Mouse (Mus musculus) left cerebral cortex, postnatal 36 days (tissue): Measurements from ENCODE around the gene Rbms1. TPM values are rescaled to one million over a fixed set of nuclear protein-coding genes. Genes with fewer than 3 reads are reported as not detected.
A peak's percentile ranks its signal among the peaks of the same experiment; 100 is the strongest.

Experiments used
- DNase-seq, 2 experiments: peaks; one replicate each; pipeline ENCODE4 v3.0.0; 2021 to 2022; ENCODE audit warnings: low spot score in 2 of 2, mixed read lengths in 1 of 2
- intact Hi-C: fragments of 180-260 bp; cut with DNase I; formaldehyde crosslinking; loops from one replicate; pipeline ENCODE4 v1.15.1; 2025
- total RNA-seq, 2 experiments: library from RNA; stranded (reverse); gene quantifications; 2 replicates each; pipeline ENCODE4 v1.2.3; 2021

The Rbms1 gene
- total RNA-seq, 2 experiments from 2014 or later = 22.9 to 23.4 TPM

DNA sequence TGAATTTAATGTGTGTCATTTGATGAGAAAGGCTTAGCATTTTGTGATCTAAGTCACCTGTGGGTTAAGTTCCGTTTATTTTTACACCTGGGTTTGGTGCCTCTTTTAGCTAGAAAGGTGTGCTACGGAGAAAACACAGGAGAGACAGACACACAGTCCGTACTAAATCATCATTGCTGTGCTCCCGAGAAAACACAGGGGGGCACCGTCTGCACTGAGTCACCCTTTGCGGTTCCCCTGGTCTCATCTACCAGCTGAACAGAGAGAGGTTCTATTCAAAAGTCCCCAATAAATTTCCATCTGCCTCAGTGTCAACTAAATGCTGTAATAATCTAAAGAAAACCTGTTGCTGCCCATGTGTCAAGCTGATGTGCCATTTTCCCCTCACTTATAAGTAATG lies 232.1 kb downstream of the Rbms1 start:
- intact Hi-C loops = no loop called here

DNA sequence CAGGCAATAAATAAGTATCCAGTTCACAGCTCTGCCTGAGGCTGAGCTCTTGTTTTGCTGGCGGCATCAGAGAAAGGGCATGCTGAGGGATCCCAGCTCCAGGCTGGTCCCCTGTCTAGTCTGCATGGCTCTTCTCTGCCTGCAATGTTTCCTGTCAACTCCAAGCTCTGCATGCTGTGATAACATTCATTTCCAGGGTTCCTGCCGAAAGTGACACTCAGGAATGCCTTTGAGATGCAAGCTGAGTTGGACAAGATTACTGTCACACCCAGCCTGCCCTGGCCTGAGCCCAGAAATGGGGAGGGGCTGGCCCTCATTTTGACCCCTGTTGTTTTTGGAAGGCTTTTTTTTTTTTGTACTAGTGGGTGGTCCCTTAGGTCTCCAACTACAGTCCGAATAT lies 233.0 kb downstream of the Rbms1 start:
- no peak for DNase-seq
- intact Hi-C loops = no loop called here

More for the DNA sequence above, 232.1 kb downstream of the Rbms1 start:
- no peak for DNase-seq

DNA sequence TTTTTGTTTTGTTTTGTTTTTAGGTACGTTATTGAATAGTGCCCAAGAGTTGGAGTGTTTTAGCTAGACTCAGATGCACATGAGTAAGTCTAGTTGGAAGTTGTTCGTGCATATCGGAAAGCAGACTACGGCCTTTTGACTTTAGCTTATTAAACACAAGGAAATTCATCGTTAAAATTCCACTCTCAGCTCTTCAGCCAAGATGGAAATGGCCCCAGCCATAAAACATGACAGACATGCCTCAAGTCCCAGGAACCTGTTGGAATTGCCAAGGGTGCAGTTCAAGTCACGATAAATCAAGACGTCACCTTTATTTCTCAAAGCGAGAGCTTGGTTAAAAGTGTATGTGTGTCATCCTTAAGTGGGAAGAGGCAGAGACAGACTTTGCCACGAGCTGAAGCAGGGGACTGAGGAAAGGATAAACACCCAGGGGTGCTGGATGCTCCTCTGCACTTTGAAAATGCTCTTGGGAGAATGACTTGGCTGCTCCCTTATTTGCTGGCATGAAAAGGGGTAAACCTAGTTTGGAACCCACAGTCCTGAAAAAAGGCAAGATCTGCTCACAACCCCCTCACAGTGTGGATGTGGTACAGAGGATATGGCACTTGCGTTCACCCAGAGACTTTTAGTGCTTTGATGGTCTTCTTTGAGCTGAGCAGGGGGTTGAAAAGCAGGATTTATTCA lies 233.9 kb downstream of the Rbms1 start:
- intact Hi-C loops = no loop called here

DNA sequence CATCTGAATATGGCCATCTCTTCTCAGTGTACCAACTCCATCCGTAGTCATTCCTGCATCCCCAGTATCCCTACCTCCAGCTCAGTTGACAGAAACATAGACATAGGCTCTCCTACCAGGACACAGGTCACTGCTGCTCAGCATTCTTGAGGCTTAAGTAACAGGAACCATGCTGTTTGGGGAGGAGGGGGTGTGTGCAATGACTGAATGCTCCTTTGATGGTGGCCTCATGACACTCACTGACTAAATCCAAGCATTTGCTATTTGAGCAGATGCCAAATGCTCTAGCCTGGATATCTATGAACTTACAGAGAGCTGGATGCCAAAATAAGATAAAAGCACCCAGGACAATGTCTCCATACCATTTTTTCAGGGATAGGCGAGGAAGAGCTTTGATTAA lies 238.3 kb downstream of the Rbms1 start:
- intact Hi-C loops = loop anchor here (5.0 kb wide), 1 partner anchor 678 kb away; no protein-coding TSS in a partner anchor
- no peak for DNase-seq

More for the DNA sequence above, 233.9 kb downstream of the Rbms1 start:
- DNase-seq = no peak

DNA sequence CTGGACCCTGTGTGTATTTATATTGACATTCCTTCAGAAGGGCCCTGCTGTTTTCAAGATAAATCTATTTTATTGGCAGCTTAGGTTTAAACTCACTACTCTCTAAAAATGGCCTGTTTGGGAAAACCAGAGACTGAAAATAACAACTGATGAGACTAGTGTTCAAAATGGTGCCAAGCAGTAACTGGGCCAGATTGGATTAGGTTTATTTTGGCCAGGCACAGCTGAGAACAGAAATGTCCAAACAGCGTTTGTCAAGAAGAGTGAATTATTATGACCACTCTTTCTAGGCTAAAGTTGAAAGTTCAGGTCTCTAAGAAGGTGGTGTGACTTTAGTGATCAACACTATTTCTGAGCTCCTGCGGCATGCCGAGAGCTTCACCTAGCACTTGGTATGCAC lies 240.0 kb downstream of the Rbms1 start:
- intact Hi-C loops = loop anchor here (5.0 kb wide), 1 partner anchor 679 kb away; no protein-coding TSS in a partner anchor

DNA sequence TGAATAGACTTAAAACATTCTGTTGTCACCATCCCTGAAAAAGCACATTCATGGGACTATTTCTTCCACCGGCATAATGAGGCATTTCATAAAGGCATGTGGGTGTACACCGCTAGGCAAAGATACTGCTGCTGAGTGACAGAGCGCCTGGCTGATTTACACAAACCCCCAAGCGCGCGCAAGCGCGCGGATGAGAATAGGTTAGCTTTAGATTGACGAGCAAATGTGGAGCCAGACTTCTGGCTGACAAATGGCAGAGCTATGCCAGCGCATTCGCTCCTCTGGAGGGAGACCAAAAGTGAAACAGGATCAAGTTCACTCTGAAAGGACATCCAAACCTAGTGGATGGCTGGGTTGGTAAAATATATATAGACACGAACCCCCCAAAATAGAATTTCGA lies 240.5 kb downstream of the Rbms1 start, which contains the start of gene Itgb6:
Gene Itgb6 (minus strand): TSS at position 130 of the 400 bp plus-strand sequence.
- peak; percentile 35 to 38 for DNase-seq
- intact Hi-C loops = loop anchor here (5.0 kb wide), 1 partner anchor 680 kb away; no protein-coding TSS in a partner anchor

More for the DNA sequence above, 240.0 kb downstream of the Rbms1 start:
- DNase-seq = no peak

DNA sequence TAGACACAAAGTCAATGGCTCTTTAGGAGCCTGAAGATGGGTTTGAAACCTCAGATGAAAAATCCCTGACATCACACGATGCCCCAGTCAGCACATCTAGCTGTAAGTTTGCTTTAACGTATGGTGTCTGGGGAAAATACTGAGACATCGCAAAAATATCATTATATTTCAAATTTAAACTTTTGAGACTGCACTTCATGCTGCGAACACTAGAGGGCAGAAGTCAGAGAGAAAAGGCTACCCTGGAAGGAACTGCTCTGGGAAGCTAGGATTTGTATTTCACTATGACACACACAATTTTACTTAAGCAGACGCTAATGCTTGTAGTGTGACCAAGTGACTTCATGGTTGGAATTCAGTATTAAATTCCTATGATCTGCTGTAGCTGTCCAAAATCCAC lies 242.1 kb downstream of the Rbms1 start:
- peak in 1 of 2 experiments; percentile 25 for DNase-seq
- intact Hi-C loops = loop anchor here (5.0 kb wide), 1 partner anchor 681 kb away; no protein-coding TSS in a partner anchor

DNA sequence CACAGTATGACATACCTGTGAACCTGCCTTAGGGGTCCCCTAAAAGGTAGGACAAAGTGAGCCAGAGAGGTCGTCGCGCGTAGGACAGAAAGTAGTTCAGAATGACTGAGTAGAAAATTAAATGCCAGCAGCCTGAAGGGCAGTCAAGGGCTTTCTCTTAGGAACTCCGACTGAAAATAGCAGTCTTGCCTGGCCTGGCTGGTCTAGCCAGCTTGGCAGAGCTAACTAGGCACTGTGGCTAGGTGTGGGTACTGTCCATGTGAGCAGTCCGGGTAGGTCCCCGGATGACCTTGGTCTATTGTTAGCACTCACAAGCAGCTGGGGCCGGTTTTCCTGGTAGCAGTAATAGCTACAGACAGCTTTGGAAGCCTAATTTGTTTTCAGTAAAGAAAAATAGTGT lies 242.8 kb downstream of the Rbms1 start:
- no peak for DNase-seq
- intact Hi-C loops = loop anchor here (5.0 kb wide), 1 partner anchor 682 kb away; no protein-coding TSS in a partner anchor

DNA sequence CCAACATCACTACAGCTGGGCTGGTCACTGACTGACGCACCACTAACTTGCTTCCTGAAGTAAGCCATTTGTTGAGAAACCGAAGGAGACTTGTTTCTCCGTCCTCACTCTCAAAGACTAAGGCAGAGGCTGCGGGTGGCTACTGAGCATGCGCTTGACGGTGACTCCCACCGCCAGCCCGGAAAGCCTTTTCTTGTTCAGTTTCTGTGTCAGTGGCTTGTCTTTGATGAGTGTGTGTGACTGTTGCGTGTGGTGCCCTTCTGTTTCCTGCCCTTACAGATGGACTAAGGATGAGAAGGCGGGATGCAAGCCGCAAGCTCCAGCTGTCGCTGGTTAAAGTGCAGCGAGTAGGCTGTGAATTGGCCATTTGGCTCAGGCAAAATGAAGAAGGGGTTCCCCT lies 245.6 kb downstream of the Rbms1 start:
- DNase-seq = peak; percentile 41 to 46

DNA sequence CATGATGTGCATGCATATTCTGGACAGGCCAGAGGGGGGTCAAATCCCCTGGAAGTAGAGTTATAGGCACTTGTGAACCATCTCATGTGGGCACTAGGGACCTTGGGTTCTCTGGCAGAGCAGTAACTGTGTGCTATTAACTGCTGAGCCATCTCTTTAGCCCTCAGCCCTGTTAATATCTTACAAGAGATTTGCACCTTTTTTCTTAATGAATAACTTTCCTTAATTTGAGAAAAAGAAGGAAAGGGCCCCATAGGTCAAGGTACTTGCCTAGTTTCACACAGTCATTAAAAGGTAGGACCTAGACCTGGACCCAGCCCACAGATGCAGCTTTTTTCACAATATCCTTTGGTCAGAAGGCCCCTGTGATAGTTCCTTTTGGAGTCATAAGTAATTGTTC lies 246.4 kb downstream of the Rbms1 start:
- intact Hi-C loops = loop anchor here (5.0 kb wide), 1 partner anchor 741 kb away; no protein-coding TSS in a partner anchor
- DNase-seq = no peak

More for the DNA sequence above, 245.6 kb downstream of the Rbms1 start:
- intact Hi-C loops = loop anchor here (5.0 kb wide), 1 partner anchor 740 kb away; no protein-coding TSS in a partner anchor

DNA sequence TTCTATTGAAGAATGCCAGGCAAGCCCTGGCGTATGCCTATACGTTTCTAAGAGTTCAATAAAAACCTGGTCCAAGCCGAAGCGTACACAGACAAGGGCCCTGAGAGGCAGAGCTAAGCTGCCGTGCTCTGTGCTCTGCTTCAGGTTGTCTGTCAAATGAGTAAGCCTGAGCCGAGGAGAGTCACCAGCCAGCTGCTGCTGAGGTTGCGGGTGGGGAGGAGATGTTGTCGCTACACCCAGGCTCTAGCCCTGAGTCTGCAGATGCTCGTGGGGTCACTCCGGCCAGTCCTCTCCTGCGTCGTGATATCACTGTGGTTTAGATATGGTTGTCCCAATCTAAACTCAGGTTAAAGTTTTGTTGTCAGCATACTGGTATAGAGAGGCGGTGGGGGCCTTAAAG lies 247.2 kb downstream of the Rbms1 start:
- no peak for DNase-seq
- intact Hi-C loops = loop anchor here (5.0 kb wide), 1 partner anchor 742 kb away; no protein-coding TSS in a partner anchor

DNA sequence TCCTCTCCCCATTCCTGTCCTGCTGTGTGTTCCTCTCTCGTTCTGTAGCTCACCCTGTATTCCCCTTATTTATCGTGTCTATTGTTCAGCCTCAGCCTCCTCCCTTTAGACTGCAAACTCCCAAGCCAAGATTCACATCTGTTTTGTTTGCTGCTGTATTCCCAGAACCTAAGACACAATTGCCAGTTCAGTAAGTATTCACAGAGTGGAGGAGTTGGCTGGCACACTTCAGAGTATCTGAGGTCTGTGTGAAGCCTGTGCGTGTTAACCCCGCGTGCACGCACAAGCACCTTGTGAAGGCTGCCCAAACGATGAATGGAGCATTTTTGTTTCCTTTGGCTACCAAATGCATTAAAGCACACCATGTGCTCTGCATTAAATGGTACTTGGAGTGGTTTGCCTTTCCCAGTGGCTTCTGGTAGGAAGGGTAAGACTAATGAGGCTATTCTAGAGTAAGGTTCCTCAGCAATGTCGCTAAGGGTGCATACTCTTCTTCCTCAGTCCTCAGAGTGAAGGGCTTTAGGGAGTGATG lies 248.0 kb downstream of the Rbms1 start:
- DNase-seq = no peak
- intact Hi-C loops = loop anchor here (5.0 kb wide), 1 partner anchor 742 kb away; no protein-coding TSS in a partner anchor

DNA sequence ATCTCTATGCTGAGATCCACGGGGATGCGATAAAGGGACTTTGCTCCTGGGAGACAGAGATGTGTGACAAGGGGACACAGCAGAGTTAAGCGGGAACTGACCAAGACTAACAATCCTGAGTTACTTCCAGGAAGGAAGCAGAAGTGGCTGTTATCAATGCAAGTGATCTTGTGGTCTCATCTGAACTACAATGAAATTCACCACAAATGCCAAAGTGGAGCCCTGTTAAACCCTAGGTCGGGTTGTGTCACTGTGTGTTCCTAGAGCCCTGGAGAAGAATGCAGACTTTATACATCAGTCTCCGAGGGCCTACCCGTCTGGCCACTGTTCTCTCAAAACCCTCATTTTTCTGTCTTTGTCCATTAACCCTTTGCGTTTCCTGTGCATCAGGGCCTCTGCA lies 248.5 kb downstream of the Rbms1 start:
- intact Hi-C loops = no loop called here
- DNase-seq = no peak

DNA sequence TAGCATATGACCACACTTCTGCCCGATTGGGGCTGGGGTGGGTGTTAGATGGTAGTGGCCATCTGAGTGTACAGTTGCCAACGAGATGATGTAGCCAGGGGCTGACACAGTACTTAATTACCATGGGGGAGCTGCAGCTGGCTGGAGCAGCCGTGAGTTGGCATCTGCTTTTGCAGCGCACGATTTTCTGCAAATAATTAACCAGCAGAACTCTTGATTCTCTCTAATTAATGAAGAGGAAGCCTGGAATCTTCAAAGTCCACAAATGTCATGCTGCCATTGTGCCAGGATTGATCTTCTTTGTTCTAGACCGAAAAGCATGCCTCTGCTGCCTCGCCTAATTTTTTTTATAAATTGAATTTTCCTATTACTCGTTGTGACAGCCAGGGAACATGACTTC lies 249.1 kb downstream of the Rbms1 start:
- intact Hi-C loops = no loop called here
- DNase-seq = no peak

DNA sequence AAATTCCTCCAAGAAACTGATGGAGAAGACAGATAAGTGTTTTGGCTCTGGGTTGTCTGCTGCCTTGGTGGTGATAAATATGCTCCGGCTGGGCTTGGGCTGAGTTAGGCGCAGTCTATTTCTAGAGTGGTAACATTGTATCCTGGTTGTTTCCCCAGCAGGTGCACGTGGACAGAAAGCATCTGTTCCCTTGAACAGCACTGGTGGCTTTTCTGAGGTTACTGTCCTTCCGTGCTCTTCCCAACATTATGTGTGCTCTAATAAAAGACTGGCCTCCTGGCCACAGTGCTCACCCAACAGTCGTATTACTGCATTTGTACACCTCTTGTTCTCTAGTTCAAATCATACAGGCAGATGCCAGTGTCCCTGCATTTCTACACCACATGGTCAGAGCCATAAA lies 250.1 kb downstream of the Rbms1 start:
- DNase-seq = no peak
- intact Hi-C loops = no loop called here

DNA sequence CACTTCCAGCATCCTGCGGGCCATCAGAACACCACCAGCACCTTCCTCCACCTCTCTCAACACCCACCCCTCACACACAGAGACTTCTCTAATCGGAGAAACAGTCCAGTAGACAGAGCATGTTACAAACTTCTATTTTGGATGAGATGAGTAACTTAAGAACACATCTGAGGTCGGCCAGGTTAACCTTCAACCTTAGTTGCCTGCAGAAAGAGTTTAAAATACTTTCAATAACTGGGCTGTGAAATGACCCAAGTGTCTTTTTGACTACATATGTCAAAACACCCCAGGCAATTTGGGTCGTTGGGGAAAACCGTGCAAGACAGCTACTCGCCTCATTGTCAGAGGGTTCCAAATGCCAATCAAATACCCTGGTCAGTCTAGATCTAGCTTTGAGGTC lies 250.5 kb downstream of the Rbms1 start:
- intact Hi-C loops = no loop called here
- no peak for DNase-seq

DNA sequence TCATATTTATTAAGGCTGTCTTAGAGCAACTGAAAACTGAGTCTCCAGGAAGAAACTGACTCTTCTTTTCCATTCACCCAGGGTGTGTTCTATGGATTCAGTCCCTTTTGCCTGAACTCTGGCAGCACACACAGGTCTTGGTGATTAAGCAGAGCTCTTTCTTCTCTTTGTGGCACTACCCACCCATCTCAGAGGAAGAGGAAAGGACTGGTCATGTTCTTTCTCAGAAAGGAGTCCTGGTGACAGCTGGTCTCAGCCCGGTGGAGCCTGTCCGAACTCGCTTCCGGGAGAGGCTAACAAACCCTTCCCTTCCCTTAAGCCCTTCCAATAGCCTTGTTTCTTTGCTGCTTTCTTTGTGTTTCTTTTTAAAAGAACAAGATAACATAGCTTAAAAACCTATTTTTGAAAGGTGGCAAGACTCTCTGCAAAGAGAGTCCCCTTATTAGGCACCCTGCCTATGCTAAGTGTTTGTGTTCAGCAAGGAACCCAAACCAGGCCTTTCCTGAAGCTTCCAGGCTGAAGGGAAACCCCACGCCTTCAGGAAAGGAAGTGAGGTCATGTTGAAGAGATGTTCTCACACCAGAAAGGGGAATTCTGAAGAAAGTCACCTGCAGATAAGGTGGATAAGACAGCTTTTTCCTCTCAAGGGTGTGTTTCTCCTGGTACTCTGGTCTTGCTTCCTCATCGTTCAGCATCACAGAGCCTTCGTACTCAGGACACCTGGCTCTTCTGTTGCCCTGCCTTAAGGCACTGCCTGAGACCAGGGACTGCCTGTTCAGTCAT lies 251.7 kb downstream of the Rbms1 start:
- intact Hi-C loops = no loop called here
- DNase-seq = no peak

DNA sequence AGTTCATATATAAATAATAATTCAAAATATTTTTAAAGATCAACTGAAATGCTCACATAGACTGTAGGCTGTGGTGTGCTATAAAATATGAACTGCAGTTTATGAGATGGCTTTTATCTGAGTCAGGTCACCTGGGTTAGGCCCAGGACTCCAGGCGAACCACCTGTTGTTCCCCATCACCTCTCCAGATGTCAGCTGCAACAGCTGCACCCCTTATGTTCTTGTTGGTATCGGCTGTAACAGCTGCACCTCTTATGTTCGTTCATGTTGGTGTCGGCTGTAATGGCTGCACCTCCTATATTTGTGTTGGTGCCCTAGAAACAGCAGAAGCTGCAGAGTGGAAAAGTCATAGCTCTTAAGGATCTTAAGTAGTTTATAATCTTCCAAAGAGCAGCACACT lies 252.7 kb downstream of the Rbms1 start:
- intact Hi-C loops = no loop called here
- DNase-seq = no peak

DNA sequence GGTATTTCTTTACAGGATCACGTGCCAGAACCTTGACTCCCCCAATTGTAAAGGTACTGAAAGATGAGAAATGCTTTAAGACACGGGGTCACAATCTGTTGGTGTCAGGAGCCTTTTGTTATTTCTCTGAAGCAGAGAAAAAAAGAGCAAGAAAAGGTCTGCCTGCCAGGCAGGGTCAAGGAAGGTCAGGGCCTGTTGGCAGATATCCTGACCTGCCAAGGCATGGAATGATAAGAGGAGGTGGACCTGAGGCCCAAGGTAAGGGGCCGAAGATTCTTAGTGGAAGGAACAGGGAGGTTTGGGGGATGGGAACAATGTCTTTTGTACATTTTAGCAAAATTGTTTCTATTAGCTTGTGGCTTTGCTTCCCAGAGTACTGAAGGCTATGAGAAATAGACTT lies 254.3 kb downstream of the Rbms1 start:
- intact Hi-C loops = no loop called here

DNA sequence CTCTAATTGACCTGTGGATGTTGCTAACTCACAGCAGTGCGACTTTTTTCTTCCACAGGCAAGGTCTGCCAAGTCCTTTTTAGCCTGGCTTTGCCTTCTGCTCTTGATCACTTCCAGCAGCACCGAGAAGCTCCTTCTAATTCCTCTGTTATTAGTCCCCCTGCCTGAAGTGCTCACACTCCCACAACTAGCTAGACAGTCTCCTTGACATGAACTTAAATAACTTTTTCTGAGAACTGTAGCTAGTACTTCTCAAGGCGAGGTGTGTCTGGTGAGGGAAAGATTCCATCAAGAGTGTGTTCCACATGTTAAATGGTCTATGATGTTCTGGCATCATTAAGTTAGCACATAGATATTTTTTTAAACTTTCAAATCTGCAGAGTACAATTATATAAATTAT lies 256.1 kb downstream of the Rbms1 start:
- intact Hi-C loops = no loop called here
- no peak for DNase-seq

More for the DNA sequence above, 254.3 kb downstream of the Rbms1 start:
- DNase-seq = no peak
